Mouse (Mus musculus): ENCODE results near the gene A030003K21Rik.
"Not testable (repeated sequence)": the region's sequence is repeated elsewhere in the genome, so short reads cannot be mapped to it uniquely, and the experiment has no call there.

Gene A030003K21Rik

GRCm38 (mm10) chr1:82943295-82943694, at the start of gene A030003K21Rik:
A030003K21Rik (minus strand) TSS chr1:82943388.
- DNase-seq (ENCODE audit: low spot score in 2 of 2), result not testable (repeated sequence)

- no peak for DNase-seq (ENCODE audit: low spot score in 2 of 2)
Measured at GRCm38 (mm10) chr1:82992093-82992492, 48.9 kb upstream of the A030003K21Rik start.

DNA sequence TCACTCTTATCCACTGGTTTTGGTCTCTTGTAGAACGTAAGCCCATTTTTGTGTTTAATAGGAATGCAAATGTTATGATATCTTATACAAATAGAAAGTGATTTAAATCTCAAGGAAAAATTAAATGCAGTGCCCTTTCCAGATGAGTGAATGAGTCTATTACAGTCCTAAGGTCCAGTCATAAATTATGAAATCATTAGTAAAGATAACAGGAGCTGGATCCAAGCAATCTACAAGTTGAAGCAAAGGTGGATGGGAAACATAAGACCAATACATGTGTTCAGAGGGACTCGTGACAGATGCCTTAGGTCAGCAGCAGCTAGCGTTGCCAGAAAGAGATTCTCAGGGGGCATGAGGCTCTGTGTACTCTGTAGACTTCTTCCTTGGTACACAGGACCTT, 48.4 kb upstream of the A030003K21Rik start:
- DNase-seq (ENCODE audit: low spot score in 2 of 2), result no peak

- DNase-seq (ENCODE audit: low spot score in 2 of 2), result no peak
Measured at GRCm38 (mm10) chr1:82991062-82991461, 47.9 kb upstream of the A030003K21Rik start.

DNA sequence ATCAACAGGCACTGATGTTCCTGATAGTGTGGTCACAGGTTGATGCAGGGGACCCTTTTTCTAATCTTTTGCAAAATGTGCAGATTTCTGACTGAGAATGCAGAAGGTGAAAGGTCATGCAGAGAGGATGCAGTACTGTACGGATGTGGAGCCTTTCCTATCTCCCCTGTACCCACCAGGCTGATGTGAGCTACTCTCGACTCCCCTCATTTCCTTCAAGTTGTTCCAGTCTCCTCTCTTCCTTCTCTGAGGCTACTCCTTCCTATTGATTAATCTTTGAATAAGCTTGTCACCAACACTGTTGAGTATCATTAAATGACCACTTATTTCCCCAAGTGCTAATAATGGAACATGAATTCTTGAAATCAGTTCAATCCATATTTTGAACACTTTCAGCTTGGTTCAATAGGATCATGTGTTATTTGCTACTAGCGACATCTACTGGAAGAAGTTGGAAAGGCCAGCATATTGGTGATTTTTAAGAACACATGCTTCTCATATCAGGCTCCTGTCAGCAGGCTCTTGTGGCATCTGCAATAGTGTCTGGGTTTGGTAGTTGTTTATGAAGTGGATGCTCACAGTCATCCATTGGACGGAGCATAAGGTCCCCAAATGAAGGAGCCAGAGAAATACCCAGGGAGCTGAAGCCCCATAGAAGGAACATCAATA, 44.5 kb upstream of the A030003K21Rik start:
- peak in 1 of 2 experiments; percentile 36 for DNase-seq (ENCODE audit: low spot score in 2 of 2)

DNA sequence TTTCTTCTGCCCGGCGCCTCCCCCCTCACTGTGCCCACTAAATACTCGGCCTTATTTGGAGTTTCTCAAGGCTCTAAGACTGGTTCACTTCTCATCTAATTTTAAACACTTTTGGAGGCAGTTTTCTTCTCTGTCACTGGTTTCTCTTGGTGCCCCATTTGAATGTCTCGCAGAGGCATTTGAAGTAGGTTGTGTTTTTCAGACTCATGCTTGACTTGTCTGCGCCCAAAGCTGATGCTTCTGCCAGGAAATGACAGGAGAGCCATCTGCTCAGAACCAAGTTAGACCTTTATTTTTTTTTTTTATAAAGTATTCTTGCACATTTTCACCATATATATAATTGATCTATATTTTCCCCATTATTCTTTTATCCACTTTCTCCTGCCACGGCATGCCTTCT, 43.5 kb upstream of the A030003K21Rik start:
- DNase-seq (ENCODE audit: low spot score in 2 of 2), result no peak

GRCm38 (mm10) chr1:82977840-82978239, 34.7 kb upstream of the A030003K21Rik start:
- DNase-seq (ENCODE audit: low spot score in 2 of 2), result no peak

- DNase-seq (ENCODE audit: low spot score in 2 of 2), result no peak
Measured at GRCm38 (mm10) chr1:82975750-82976149, 32.6 kb upstream of the A030003K21Rik start.

- no peak for DNase-seq (ENCODE audit: low spot score in 2 of 2)
Measured at GRCm38 (mm10) chr1:82974342-82974741, 31.2 kb upstream of the A030003K21Rik start.

DNA sequence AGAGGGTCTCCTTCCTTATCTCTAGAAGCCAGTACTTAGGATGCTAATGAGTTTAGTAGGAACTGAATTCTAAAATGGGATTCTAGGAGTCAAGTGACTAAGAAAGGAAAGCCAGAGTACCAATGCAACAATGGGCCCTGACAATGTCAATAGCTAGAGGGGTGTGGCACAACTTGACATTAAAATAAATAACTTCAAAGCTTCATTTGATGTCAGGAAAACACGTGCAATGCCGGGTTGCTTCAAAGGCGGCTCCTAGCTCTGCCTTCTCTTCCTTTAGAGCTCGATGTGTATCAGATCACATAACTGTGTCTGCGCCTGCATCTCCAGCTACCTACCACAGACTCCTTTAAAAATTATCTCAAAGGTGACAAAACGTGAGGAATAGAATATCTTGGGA, 30.7 kb upstream of the A030003K21Rik start:
- no peak for DNase-seq (ENCODE audit: low spot score in 2 of 2)

DNA sequence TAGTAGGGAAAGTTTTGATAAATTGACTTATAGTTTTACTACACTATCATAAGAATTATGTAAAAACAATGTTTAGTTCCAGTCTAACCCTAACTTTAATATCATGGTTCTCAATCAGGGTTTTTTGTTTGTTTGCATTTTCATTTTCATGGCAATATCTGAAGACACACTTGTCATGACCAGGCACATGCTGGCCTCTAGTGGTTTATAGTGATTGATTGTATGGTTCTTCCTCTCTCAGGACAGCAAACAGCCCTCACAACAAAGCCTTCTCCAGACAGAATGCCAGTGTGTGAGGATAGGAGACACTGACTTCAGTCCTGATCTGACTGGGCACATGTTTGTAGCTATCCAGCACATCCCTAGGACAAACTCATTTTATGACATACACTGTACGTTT, 30.1 kb upstream of the A030003K21Rik start:
- no peak for DNase-seq (ENCODE audit: low spot score in 2 of 2)

DNA sequence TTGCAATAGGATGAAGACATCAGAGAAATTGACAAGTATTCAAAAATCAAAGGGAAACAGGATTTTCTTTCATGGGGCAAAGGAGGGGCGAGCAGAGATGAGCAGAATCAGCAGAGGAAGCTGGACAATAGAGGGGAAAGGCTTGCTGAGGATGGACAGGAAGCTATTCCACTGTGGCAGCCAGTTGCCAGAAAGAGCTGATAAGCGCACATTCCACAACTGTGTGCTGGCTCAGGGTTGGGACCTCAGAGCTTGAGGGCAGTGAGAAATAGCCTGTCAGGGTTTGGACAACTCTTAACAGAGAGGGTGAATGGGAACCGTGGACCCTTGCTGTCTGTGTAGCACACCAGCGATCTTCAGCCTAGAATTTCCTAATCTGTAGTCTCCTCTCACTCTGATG, 28.9 kb upstream of the A030003K21Rik start:
- no peak for DNase-seq (ENCODE audit: low spot score in 2 of 2)

- DNase-seq (ENCODE audit: low spot score in 2 of 2), result no peak
Measured at GRCm38 (mm10) chr1:82966413-82966812, 23.2 kb upstream of the A030003K21Rik start.

DNA sequence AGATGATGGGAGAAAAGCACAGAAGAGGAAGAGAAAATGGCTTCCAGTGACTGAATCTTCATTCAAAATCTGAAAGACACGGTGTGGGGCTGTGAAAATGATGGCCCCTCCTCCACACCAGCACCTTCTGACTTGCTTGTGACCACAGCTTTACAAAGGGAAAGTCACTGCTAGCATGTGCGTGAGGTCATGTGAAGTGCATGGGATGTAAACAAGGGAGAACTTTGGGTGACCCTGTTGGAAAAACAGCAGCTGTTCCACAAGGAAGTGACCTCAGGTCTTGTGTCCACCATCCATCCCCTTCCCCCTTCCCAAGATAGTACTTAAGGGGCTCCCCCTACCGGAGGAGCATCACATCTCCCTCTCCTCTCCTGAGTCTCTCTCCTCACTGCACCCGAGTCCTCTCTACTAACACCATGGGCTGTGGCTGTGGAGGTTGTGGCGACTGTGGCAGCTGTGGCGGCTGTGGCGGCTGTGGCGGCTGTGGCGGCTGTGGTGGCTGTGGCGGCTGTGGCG, 16.7 kb upstream of the A030003K21Rik start, which contains the start of gene Gm47955:
Gene Gm47955 (plus strand): TSS at position 417 of the 516 bp plus-strand sequence.
- DNase-seq (ENCODE audit: low spot score in 2 of 2), result no peak

- not testable (repeated sequence) for DNase-seq (ENCODE audit: low spot score in 2 of 2)
Measured at GRCm38 (mm10) chr1:82955913-82956312, 12.7 kb upstream of the A030003K21Rik start, which contains the start of gene Gm7544. Gm7544 (minus strand) TSS chr1:82956013.

GRCm38 (mm10) chr1:82948601-82949000, 5.4 kb upstream of the A030003K21Rik start:
- DNase-seq (ENCODE audit: low spot score in 2 of 2), result no peak

GRCm38 (mm10) chr1:82946029-82946428, 2.8 kb upstream of the A030003K21Rik start:
- not testable (repeated sequence) for DNase-seq (ENCODE audit: low spot score in 2 of 2)

DNA sequence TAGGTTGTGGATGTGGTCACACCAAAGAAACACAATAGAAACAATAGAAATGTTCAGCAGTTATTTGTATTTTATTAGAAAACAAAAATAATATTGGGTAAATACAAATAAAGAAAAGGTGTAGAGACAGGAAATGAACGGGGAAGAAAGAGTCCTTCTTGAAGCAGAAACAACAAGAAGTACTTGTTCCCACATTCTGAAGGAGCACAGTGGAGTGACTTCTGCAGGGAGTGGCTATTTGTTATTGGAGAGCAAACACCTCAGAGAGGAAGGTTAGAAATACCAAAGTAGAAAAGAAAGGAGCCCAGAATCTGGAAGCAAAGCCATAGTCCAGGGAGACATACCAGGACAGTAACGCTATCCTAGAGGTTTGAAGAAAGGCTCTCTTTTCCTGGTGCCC, 683 bp downstream of the A030003K21Rik start:
- not testable (repeated sequence) for DNase-seq (ENCODE audit: low spot score in 2 of 2)

GRCm38 (mm10) chr1:82938666-82939065, 4.5 kb downstream of the A030003K21Rik start:
- no peak for DNase-seq (ENCODE audit: low spot score in 2 of 2)

DNA sequence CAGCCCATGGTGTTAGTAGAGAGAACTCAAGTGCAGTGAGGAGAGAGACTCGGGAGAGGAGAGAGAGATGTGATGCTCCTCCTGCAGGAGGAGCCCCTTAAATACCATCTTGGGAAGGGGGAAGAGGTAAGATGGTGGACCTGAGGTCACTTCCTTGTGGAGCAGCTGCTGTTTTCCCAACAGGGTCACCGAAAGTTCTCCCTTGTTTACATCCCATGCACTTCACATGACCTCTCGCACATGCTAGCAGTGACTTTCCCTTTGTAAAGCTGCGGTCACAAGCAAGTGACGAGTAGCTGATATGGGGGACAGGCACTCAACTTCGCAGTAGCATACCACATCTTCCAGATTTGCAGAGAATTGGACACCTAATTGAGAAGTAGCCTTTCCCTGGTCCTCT, 11.9 kb downstream of the A030003K21Rik start, which contains the start of gene Gm6217:
Gene Gm6217 (minus strand): TSS at position 74 of the 400 bp plus-strand sequence.
- not testable (repeated sequence) for DNase-seq (ENCODE audit: low spot score in 2 of 2)

DNA sequence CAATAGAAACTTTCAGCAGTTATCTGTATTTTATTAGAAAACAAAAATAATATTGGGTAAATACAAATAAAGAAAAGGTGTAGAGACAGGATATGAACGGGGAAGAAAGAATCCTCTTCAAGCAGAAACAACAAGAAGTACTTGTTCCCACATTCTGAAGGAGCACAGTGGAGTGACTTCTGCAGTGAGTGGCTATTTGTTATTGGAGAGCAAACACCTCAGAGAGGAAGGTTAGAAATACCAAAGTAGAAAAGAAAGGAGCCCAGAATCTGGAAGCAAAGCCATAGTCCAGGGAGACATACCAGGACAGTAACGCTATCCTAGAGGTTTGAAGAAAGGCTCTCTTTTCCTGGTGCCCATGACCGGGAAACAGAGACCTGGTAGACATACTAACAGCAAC, 12.6 kb downstream of the A030003K21Rik start:
- not testable (repeated sequence) for DNase-seq (ENCODE audit: low spot score in 2 of 2)

DNA sequence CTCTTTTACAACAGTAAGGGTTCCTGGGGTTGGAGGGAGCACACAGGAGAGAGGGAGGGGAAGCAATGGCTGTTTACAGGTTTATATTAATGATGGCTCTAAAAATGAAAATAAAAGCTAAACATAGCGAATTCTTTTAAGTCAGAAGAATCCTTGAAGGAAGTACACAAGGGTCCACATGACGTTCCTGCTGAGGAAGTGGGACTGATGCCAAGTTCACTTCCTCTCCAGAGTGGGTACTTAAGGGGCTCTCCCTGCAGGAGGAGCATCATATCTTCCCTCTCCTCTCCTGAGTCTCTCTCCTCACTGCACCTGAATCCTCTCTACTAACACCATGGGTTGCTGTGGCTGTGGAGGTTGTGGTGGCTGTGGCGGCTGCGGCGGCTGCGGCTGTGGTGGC, 18.5 kb downstream of the A030003K21Rik start, which contains the start of gene A030014E15Rik:
Gene A030014E15Rik (plus strand): TSS at position 268 of the 400 bp plus-strand sequence.
- DNase-seq (ENCODE audit: low spot score in 2 of 2), result no peak

DNA sequence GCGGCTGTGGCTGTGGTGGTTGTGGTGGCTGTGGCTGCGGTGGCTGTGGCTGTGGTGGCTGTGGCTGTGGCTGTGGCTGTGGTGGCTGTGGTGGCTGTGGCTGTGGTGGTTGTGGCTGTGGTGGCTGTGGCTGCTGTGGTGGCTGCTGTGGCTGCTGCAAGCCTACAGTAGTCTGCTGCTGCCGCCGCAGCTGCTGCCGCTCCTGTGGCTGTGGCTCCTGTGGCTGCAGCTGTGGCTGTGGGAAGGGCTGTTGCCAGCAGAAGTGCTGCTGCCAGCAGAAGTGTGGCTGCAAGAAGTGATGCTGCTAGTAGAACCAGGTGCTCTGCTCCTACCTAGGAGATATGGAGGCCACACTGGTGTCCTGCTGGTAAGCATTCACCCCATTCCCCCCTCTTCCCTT, 29.8 kb downstream of the A030003K21Rik start:
- not testable (repeated sequence) for DNase-seq (ENCODE audit: low spot score in 2 of 2)
